Mouse (Mus musculus): ENCODE data around the gene Trmt112. TPM values are rescaled to one million over a fixed set of nuclear protein-coding genes. Genes with fewer than 3 reads are reported as not detected.

The Trmt112 gene
- polyA plus RNA-seq, 1 experiment from 2014 or later, result 173 TPM

DNA sequence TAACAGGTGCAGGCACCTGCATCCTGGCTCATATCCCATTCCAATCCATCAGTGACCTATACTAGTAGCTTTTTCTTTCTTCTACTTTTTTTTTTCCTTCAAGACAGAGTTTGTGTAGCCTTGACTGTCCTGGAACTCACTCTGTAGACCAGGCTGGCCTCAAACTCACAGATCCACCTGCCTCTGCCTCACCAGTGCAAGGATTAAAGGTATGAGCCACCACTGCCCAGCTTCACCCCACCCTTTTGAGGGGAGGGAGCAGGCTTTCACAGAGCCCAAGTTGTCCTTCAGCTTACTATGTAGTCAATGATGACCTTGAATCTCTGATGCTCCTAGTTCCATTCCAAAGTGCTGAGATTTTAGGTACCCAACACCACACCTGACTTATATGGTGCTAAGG is 9.9 kb downstream of the Trmt112 start:
- H3K4me2 ChIP-seq (ENCODE audit: low read depth, severe bottlenecking), result no peak overlapping the region
- peaks cover 18% of the 10 kb centered on the region for H3K27me3 ChIP-seq (ENCODE audit: control insufficient read depth, insufficient read depth, low read length)
- H3K9me3 ChIP-seq (ENCODE audit: control insufficient read depth, low read length), result no peaks in the 10 kb centered on the region
- no peak for DNase-seq (ENCODE audit: low spot score)
- peaks cover 5% of the 10 kb centered on the region for H3K4me1 ChIP-seq (ENCODE audit: control insufficient read depth, insufficient read depth, low read length)
- ATAC-seq (ENCODE audit: insufficient number of reproducible peaks, low FRiP score, low TSS enrichment, low read depth), result no peak
- no peak overlapping the region for H3K4me3 ChIP-seq (ENCODE audit: low read depth, low read length)
- H3K27ac ChIP-seq (replicated peaks; ENCODE audit: low read depth, low read length), result no peak overlapping the region
- no peaks in the 10 kb centered on the region for H3K36me3 ChIP-seq (ENCODE audit: control insufficient read depth, insufficient read depth, low read length)
- H3K9ac ChIP-seq (ENCODE audit: low read length), result 0 out of 2 replicates have a peak overlapping the region, but pooled peaks have one; percentile 30

DNA sequence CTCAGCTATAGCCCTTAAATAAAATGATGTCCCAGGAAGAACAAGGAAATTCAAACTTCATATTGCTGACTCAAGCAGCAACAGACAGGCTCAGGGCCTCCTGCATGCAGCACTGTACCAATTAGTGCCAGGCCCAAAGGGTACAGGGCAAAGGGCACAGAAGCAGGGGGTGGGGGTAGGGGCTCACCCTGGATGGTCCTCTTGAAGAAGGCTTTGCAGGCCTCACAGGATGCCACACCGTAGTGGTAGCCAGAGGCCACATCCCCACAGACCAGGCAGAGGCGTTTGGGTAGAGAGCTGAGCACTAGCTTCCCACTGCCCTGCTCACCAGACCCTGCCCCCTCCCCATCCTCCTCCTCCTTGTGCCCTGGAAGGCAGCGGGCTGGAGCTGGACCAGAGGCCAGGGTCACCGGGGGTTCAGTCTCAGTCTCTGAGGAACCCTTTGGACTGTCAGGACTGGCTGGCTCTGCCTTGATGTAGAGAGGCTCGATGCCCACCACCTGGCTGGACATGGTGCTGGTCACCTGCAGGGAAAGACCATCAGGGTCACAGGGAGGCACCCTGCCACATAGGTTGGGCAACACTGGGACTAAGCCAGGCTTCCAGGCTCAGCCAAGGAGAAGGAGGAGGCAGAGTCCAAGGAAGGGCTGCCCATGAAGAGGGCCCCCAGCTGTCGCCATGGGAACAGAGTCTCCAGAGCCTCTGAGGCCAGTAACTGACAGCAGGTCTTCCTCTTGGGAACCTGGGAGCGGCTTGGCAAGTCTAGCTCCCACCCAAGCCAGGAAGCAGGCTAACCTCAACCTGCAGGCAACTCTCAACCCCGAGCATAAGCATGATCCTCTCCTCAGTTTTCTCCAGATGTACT is 10.6 kb downstream of the Trmt112 start:
- Histone ChIP-seq H3K4me1 (ENCODE audit: control insufficient read depth, insufficient read depth, low read length) (peaks cover 5% of the 10 kb centered on the region), H3K4me2 (ENCODE audit: low read depth, severe bottlenecking) (peak overlapping the region; percentile 87; the same call in 1 of the 2 replicates), H3K9ac (ENCODE audit: low read length) (peak overlapping the region; percentile 30; the same call in 1 of the 2 replicates), H3K27ac (replicated peaks; ENCODE audit: low read depth, low read length) (no peak overlapping the region), H3K9me3 (ENCODE audit: control insufficient read depth, low read length) (no peaks in the 10 kb centered on the region), H3K36me3 (ENCODE audit: control insufficient read depth, insufficient read depth, low read length) (no peaks in the 10 kb centered on the region), H3K27me3 (ENCODE audit: control insufficient read depth, insufficient read depth, low read length) (peaks cover 24% of the 10 kb centered on the region), H3K4me3 (ENCODE audit: low read depth, low read length) (no peak overlapping the region)
- 0 out of 2 replicates have a peak, but pooled peaks have one; percentile 3 for ATAC-seq (ENCODE audit: insufficient number of reproducible peaks, low FRiP score, low TSS enrichment, low read depth)
- 43% methylated on average over 8 of the region's 8 CpGs for WGBS
- DNase-seq (ENCODE audit: low spot score), result no peak

GRCm38 (mm10) chr19:6920741-6921636 is 11.5 kb downstream of the Trmt112 start:
- Histone ChIP-seq H3K4me2 (ENCODE audit: low read depth, severe bottlenecking) (peak overlapping the region; percentile 87), H3K9ac (ENCODE audit: low read length) (peak overlapping the region; percentile 64), H3K4me3 (ENCODE audit: low read depth, low read length) (peak overlapping the region; percentile 54), H3K27ac (replicated peaks; ENCODE audit: low read depth, low read length) (no peak overlapping the region; the same call in 1 of the 2 replicates), H3K9me3 (ENCODE audit: control insufficient read depth, low read length) (no peaks in the 10 kb centered on the region), H3K27me3 (ENCODE audit: control insufficient read depth, insufficient read depth, low read length) (peaks cover 33% of the 10 kb centered on the region), H3K4me1 (ENCODE audit: control insufficient read depth, insufficient read depth, low read length) (peaks cover 5% of the 10 kb centered on the region), H3K36me3 (ENCODE audit: control insufficient read depth, insufficient read depth, low read length) (no peaks in the 10 kb centered on the region)
- ATAC-seq (ENCODE audit: insufficient number of reproducible peaks, low FRiP score, low TSS enrichment, low read depth) (peak; percentile 22), DNase-seq (ENCODE audit: low spot score) (peak; percentile 65)
- WGBS, result 2% methylated on average over 23 of the region's 48 CpGs

- ATAC-seq (ENCODE audit: insufficient number of reproducible peaks, low FRiP score, low TSS enrichment, low read depth) (peak; percentile 93), DNase-seq (ENCODE audit: low spot score) (peak; percentile 100)
- H3K9me3 ChIP-seq (ENCODE audit: control insufficient read depth, low read length), result no peaks in the 10 kb centered on the region
- H3K36me3 ChIP-seq (ENCODE audit: control insufficient read depth, insufficient read depth, low read length), result no peaks in the 10 kb centered on the region
- H3K4me1 ChIP-seq (ENCODE audit: control insufficient read depth, insufficient read depth, low read length), result peaks cover 5% of the 10 kb centered on the region
- under 1% methylated on average over 55 of the region's 66 CpGs for WGBS
- peak within 1 kb of the TSS; percentile 54 for H3K4me3 ChIP-seq (ENCODE audit: low read depth, low read length)
- H3K27ac ChIP-seq (replicated peaks; ENCODE audit: low read depth, low read length), result no peak within 1 kb of the TSS; the same call in 1 of the 2 replicates
- peak within 1 kb of the TSS; percentile 64 for H3K9ac ChIP-seq (ENCODE audit: low read length)
- peak within 1 kb of the TSS; percentile 87 for H3K4me2 ChIP-seq (ENCODE audit: low read depth, severe bottlenecking)
- H3K27me3 ChIP-seq (ENCODE audit: control insufficient read depth, insufficient read depth, low read length), result peaks cover 42% of the 10 kb centered on the region
These were observed 12.4 kb downstream of the Trmt112 start, which contains the start of gene Esrra for GRCm38 (mm10) chr19:6921647-6922567. Esrra (minus strand) TSS chr19:6921813.

DNA sequence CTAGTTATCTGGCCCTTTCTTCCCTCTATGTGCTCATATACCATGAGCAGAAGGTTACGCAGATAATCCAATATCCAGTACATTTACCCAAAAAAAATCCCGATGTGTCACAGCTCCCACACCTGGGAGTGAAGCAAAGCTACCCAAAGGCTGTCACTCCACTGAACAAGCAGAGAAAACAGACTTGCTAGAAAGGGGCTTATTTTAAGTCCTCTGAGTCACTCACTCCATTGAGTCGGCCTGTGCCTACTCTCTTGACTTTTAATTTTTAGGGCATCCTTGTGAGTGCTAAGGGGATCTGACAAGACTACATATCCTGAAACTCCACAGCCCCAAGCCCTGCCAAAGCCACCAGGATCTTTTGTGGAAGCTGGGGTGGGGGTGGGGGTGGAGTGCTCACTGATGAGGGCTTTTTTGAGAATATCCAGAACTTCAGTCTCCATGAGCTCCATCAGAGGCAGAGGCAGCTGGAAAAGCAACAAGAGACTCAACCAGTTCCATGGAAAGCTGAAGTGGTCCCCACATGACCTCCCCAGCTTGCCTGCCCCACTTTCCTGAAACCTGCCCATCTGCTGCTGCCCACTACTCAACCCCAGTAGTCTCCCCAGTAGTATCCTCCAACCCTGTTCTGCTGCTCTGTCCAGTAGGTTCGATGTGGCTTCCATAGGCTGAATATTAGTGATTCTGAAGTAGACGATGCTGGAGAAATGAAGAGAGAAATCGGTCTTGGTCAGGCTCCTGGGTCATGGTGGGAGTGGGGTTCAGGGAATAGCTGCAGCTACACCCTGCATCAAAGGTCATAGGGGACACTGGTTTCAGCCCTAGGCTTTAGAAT is 13.6 kb downstream of the Trmt112 start:
- peaks cover 7% of the 10 kb centered on the region for H3K4me1 ChIP-seq (ENCODE audit: control insufficient read depth, insufficient read depth, low read length)
- no peak for ATAC-seq (ENCODE audit: insufficient number of reproducible peaks, low FRiP score, low TSS enrichment, low read depth)
- H3K36me3 ChIP-seq (ENCODE audit: control insufficient read depth, insufficient read depth, low read length), result no peaks in the 10 kb centered on the region
- H3K9ac ChIP-seq (ENCODE audit: low read length), result no peak overlapping the region
- H3K4me3 ChIP-seq (ENCODE audit: low read depth, low read length), result no peak overlapping the region
- 65% methylated on average over 6 of the region's 6 CpGs for WGBS
- peaks cover 54% of the 10 kb centered on the region for H3K27me3 ChIP-seq (ENCODE audit: control insufficient read depth, insufficient read depth, low read length)
- H3K27ac ChIP-seq (replicated peaks; ENCODE audit: low read depth, low read length), result no peak overlapping the region
- H3K9me3 ChIP-seq (ENCODE audit: control insufficient read depth, low read length), result no peaks in the 10 kb centered on the region
- no peak for DNase-seq (ENCODE audit: low spot score)
- no peak overlapping the region for H3K4me2 ChIP-seq (ENCODE audit: low read depth, severe bottlenecking)

- no peak overlapping the region for H3K4me3 ChIP-seq (ENCODE audit: low read depth, low read length)
- H3K9me3 ChIP-seq (ENCODE audit: control insufficient read depth, low read length), result no peaks in the 10 kb centered on the region
- peaks cover 63% of the 10 kb centered on the region for H3K27me3 ChIP-seq (ENCODE audit: control insufficient read depth, insufficient read depth, low read length)
- peaks cover 7% of the 10 kb centered on the region for H3K4me1 ChIP-seq (ENCODE audit: control insufficient read depth, insufficient read depth, low read length)
- no peak for ATAC-seq (ENCODE audit: insufficient number of reproducible peaks, low FRiP score, low TSS enrichment, low read depth)
- H3K9ac ChIP-seq (ENCODE audit: low read length), result no peak overlapping the region
- H3K36me3 ChIP-seq (ENCODE audit: control insufficient read depth, insufficient read depth, low read length), result no peaks in the 10 kb centered on the region
- DNase-seq (ENCODE audit: low spot score), result peak; percentile 87
- peak overlapping the region; percentile 23; the same call in 1 of the 2 replicates for H3K4me2 ChIP-seq (ENCODE audit: low read depth, severe bottlenecking)
- WGBS, result 5% methylated on average over 39 of the region's 39 CpGs
- H3K27ac ChIP-seq (replicated peaks; ENCODE audit: low read depth, low read length), result no peak overlapping the region
These were observed 15.2 kb downstream of the Trmt112 start for GRCm38 (mm10) chr19:6924461-6925306.

- no peak within 1 kb of the TSS for H3K9ac ChIP-seq (ENCODE audit: low read length)
- H3K4me1 ChIP-seq (ENCODE audit: control insufficient read depth, insufficient read depth, low read length), result peaks cover 7% of the 10 kb centered on the region
- H3K4me2 ChIP-seq (ENCODE audit: low read depth, severe bottlenecking), result peak within 1 kb of the TSS; percentile 23; the same call in 1 of the 2 replicates
These were observed 15.7 kb downstream of the Trmt112 start, which contains the start of gene Catsperz for GRCm38 (mm10) chr19:6925307-6925573. Catsperz (minus strand) TSS chr19:6925380.

More at GRCm38 (mm10) chr19:6925307-6925573, 15.7 kb downstream of the Trmt112 start, which contains the start of gene Catsperz:
- Histone ChIP-seq H3K27ac (replicated peaks; ENCODE audit: low read depth, low read length) (no peak within 1 kb of the TSS), H3K4me3 (ENCODE audit: low read depth, low read length) (peak within 1 kb of the TSS; percentile 2; the same call in 1 of the 2 replicates), H3K27me3 (ENCODE audit: control insufficient read depth, insufficient read depth, low read length) (peaks cover 67% of the 10 kb centered on the region), H3K9me3 (ENCODE audit: control insufficient read depth, low read length) (no peaks in the 10 kb centered on the region), H3K36me3 (ENCODE audit: control insufficient read depth, insufficient read depth, low read length) (no peaks in the 10 kb centered on the region)
- WGBS, result 2% methylated on average over 9 of the region's 9 CpGs
- ATAC-seq (ENCODE audit: insufficient number of reproducible peaks, low FRiP score, low TSS enrichment, low read depth), result no peak
- no peak for DNase-seq (ENCODE audit: low spot score)
